Mouse (Mus musculus): ENCODE results near the gene Slc17a9.

- no peak for TF ChIP-seq FOSL1 (IDR thresholded peaks at IDR 0.05; ENCODE audit: insufficient read depth, low read length, poor library complexity, severe bottlenecking)
- TF ChIP-seq CEBPB (IDR thresholded peaks at IDR 0.05; ENCODE audit: low read depth) = no peak
- no peak for TF ChIP-seq CTCF (IDR thresholded peaks at IDR 0.05; ENCODE audit: control insufficient read depth, insufficient read depth, insufficient read length)
- TF ChIP-seq USF1 (IDR thresholded peaks at IDR 0.05; ENCODE audit: low read depth) = no peak
Observed at GRCm38 (mm10) chr2:180710276-180711155, 14.5 kb upstream of the Slc17a9 start.

All from C2C12 (cell line).